Comparison of ENCODE assay signal across 12 mouse cellular contexts in genomic region chr15:7146529-7146928, GRCm38 (mm10). TPM values are rescaled to one million over a fixed set of nuclear protein-coding genes. Genes with fewer than 3 reads are reported as not detected.
A peak's percentile ranks its signal among the peaks of the same experiment; 100 is the strongest.
DNase-seq lines count a peak whose midpoint lies in the region; ATAC-seq and TF ChIP-seq lines count a peak whose summit lies in the region.
"Had no signal": no experiment of that assay in that cellular context is flagged by ENCODE, and none has a peak within 500 bp of the region (broad histone marks: within the 10 kb centered on the region; RNA-seq: fewer than 3 reads in every experiment).

No protein-coding gene starts in this region.

- H3K36me3 ChIP-seq in kidney, embryonic 15.5 days: no peaks in the 10 kb centered on the region
- H3K36me3 ChIP-seq: embryonic facial prominence, embryonic 13.5 days; limb, embryonic 15.5 days had no signal

- no peak overlapping the region for H3K4me3 ChIP-seq in kidney, embryonic 15.5 days (replicated peaks)
- H3K4me3 ChIP-seq: embryonic facial prominence, embryonic 13.5 days; limb, embryonic 15.5 days had no signal

- no peaks in the 10 kb centered on the region for H3K9me3 ChIP-seq in kidney, embryonic 15.5 days (replicated peaks)
- H3K9me3 ChIP-seq: embryonic facial prominence, embryonic 13.5 days; limb, embryonic 15.5 days had no signal

- 60% methylated on average over 8 of the region's 8 CpGs for WGBS in kidney, embryonic 15.5 days

- H3K27me3 ChIP-seq in Patski: no peaks in the 10 kb centered on the region
- no peaks in the 10 kb centered on the region for H3K27me3 ChIP-seq in kidney, embryonic 15.5 days
- H3K27me3 ChIP-seq: limb, embryonic 15.5 days had no signal

- H3K4me2 ChIP-seq in kidney, embryonic 15.5 days: no peak overlapping the region
- H3K4me2 ChIP-seq: embryonic facial prominence, embryonic 13.5 days; limb, embryonic 15.5 days had no signal

- CTCF ChIA-PET in Patski (lab: Charles Lee): interaction anchor here (0.7 to 1.0 kb wide), 2 partner anchors 8 to 14 kb away, joined by 3 read pairs; no protein-coding TSS in a partner anchor

- no peak overlapping the region for H3K27ac ChIP-seq in kidney, embryonic 15.5 days
- H3K27ac ChIP-seq: embryonic facial prominence, embryonic 13.5 days; limb, embryonic 15.5 days had no signal

- POLR2A ChIA-PET in Patski (lab: Charles Lee): interaction anchor here (1.9 kb wide), 1 partner anchor 17 kb away, joined by 4 read pairs; no protein-coding TSS in a partner anchor

- ATAC-seq in frontal cortex, adult (ENCODE audit: low TSS enrichment): peak; percentile 32
- ATAC-seq in Patski: peak; percentile 49
- ATAC-seq in kidney, embryonic 15.5 days (replicated peaks; ENCODE audit: low FRiP score): peak; percentile 38

- DNase-seq in frontal cortex, postnatal 14 days (ENCODE audit: low spot score in 2 of 2): no peak
- DNase-seq in Patski (ENCODE audit: low read depth, low spot score): peak; percentile 80
- DNase-seq in left cerebral cortex, postnatal 4 days: peak; percentile 42
- DNase-seq in thymus, postnatal 4 days: no peak
- no peak for DNase-seq in cerebellum, adult 8-10 months
- no peak for DNase-seq in embryo, embryonic 10.5 days (ENCODE audit: low spot score)
- DNase-seq: B cell, adult 2 months; cerebellum, adult 11 months had no signal

- in situ Hi-C loops in Patski (cut with MboI; ENCODE audit: low pct_unique_long_range_greater_than_20kb): no loop called here

- H3K4me1 ChIP-seq in kidney, embryonic 15.5 days: peaks cover 32% of the 10 kb centered on the region

- intact Hi-C loops in left cerebral cortex, postnatal 4 days (cut with DNase I): no loop called here

- H3K9ac ChIP-seq in kidney, embryonic 15.5 days: no peak overlapping the region
- H3K9ac ChIP-seq: embryonic facial prominence, embryonic 13.5 days; limb, embryonic 15.5 days had no signal

- TF ChIP-seq CTCF in Patski (IDR thresholded peaks at IDR 0.05): no peak

RNA-seq across cellular contexts. Expression of gene Lifr, which starts 56.1 kb away (rescaled TPM):
- polyA plus RNA-seq in Patski (2021): 47.1 TPM
- polyA plus RNA-seq in kidney, embryonic 15.5 days (2015; fragmentation: Nextera tagmentation; extraction: Ambion mirVana): 20.3 and 22.3 TPM in 2 replicates
- 10 to 100 TPM; 27.4 to 28.0 TPM for total RNA-seq in left cerebral cortex, postnatal 4 days (2021)

Comparison
In these comparisons a context has a peak if more than half of its experiments do, and no peak if none do; other contexts are left out.
1. DNase-seq: peak in Patski (single experiment) and left cerebral cortex, postnatal 4 days (single experiment); none in frontal cortex, postnatal 14 days (0 of 2), thymus, postnatal 4 days (single experiment), cerebellum, adult 8-10 months (single experiment) and embryo, embryonic 10.5 days (single experiment).
2. Peak in every context shown above with its lines, with median percentiles within 50 percentile points of each other: ATAC-seq.